Mouse (Mus musculus) neural tube, embryonic 13.5 days (tissue): ENCODE data around the gene Cd36. TPM values are rescaled to one million over a fixed set of nuclear protein-coding genes. Genes with fewer than 3 reads are reported as not detected.

Experiments
- ATAC-seq: fragments of 200-750 bp; cut with Nextera tagmentation; 2 replicates; pipeline ENCODE4 v1.8.0; 2017; ENCODE audit warnings: low read depth, mild to moderate bottlenecking, moderate TSS enrichment, moderate library complexity
- H3K27ac ChIP-seq: fragments of 300-500 bp; sonication (generic); replicated peaks from 2 replicates; pipeline ENCODE4 v1.5.1; 2015; ENCODE audit warnings: moderate library complexity, mild to moderate bottlenecking, inconsistent platforms
- H3K27me3 ChIP-seq: fragments of 300-500 bp; sonication (generic); 2 replicates; pipeline ENCODE4 v1.6.1; 2015; ENCODE audit warnings: mild to moderate bottlenecking, inconsistent platforms
- H3K36me3 ChIP-seq: fragments of 300-500 bp; sonication (generic); 2 replicates; pipeline ENCODE4 v1.6.1; 2015; ENCODE audit warnings: mild to moderate bottlenecking, inconsistent platforms
- H3K4me1 ChIP-seq: fragments of 300-500 bp; sonication (generic); replicated peaks from 2 replicates; pipeline ENCODE4 v1.6.1; 2015; ENCODE audit warnings: inconsistent platforms
- H3K4me2 ChIP-seq: fragments of 300-500 bp; sonication (generic); 2 replicates; pipeline ENCODE4 v1.6.1; 2015; ENCODE audit warnings: inconsistent platforms, mild to moderate bottlenecking, moderate library complexity
- H3K4me3 ChIP-seq: fragments of 300-500 bp; sonication (generic); 2 replicates; pipeline ENCODE4 v1.5.1; 2015; ENCODE audit warnings: mild to moderate bottlenecking, inconsistent platforms
- H3K9ac ChIP-seq: fragments of 300-500 bp; sonication (generic); 2 replicates; pipeline ENCODE4 v1.6.1; 2015; ENCODE audit warnings: moderate library complexity, mild to moderate bottlenecking, inconsistent platforms
- H3K9me3 ChIP-seq: fragments of 300-500 bp; sonication (generic); 2 replicates; pipeline ENCODE4 v1.6.1; 2016; ENCODE audit warnings: inconsistent platforms
- WGBS: fragments of 180-500 bp; shearing (Covaris S2); methylation state at CpG from one replicate; pipeline ENCODE4 v1.1.7; 2015; 5-methylcytosine and 5-hydroxymethylcytosine counted together
- polyA plus RNA-seq: library from polyadenylated mRNA; unstranded; fragments of >200 nt; fragmentation: Nextera tagmentation; extraction: Ambion mirVana; gene quantifications from 2 replicates; pipeline ENCODE4 v1.2.1, GENCODE M21; 2015

Gene Cd36
- polyA plus RNA-seq, 1 experiment from 2014 or later, result 3.8 TPM

- no peak overlapping the region for H3K4me3 ChIP-seq
- H3K27me3 ChIP-seq, result no peaks in the 10 kb centered on the region
- no peak for ATAC-seq
- no peak overlapping the region for H3K9ac ChIP-seq
- H3K36me3 ChIP-seq, result no peaks in the 10 kb centered on the region
- 32% methylated on average over 5 of the region's 5 CpGs for WGBS
- H3K4me2 ChIP-seq, result no peak overlapping the region
- H3K9me3 ChIP-seq, result no peaks in the 10 kb centered on the region
- no peak overlapping the region for H3K27ac ChIP-seq
- H3K4me1 ChIP-seq, result no peaks in the 10 kb centered on the region
These were observed 141.5 kb downstream of the Cd36 start for GRCm38 (mm10) chr5:17747143-17747542.

DNA sequence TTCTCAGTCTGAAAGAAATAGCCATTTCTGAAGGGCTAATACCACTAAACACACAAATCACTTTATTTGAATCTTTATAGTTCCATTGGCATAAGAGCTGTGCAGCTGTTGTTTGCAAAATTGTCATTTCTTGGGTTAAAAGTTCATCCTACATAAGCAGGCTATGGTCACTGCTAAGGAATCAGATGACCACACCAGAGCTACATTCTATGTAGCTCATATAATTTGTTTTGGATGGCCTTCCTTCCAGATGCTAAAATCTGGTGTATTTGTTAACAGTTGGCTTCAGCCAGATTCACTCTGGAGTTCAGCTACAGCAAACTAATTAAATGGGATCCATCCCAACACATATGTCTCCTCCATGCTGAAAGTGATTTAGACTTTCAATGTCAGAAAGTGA lies 142.1 kb downstream of the Cd36 start:
- H3K27me3 ChIP-seq, result no peaks in the 10 kb centered on the region
- no peaks in the 10 kb centered on the region for H3K9me3 ChIP-seq
- H3K9ac ChIP-seq, result no peak overlapping the region
- no peaks in the 10 kb centered on the region for H3K36me3 ChIP-seq
- H3K4me1 ChIP-seq, result no peaks in the 10 kb centered on the region
- ATAC-seq, result no peak
- H3K4me2 ChIP-seq, result no peak overlapping the region
- H3K4me3 ChIP-seq, result no peak overlapping the region
- H3K27ac ChIP-seq, result no peak overlapping the region

DNA sequence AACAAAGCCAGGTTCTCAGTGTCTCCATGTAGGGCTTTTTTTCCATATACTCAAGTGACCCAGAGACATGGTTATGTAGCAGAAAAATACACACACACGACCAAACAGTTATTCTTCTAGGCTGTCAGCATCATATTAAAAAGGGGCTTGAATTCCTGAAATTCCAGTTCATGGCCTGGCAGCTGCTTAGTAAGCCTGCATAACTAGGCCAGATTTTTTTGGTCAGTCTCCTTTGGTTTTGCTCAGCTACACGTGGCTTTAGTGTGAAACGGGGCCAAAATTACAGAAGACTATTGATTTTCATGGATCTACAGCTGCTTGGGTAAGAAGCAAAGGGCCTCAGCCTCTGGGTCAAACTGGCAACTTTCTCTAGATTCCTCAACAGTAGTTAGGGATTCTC lies 148.8 kb downstream of the Cd36 start:
- Histone ChIP-seq H3K27ac (no peak overlapping the region), H3K36me3 (no peaks in the 10 kb centered on the region), H3K4me2 (no peak overlapping the region), H3K4me1 (no peaks in the 10 kb centered on the region), H3K27me3 (no peaks in the 10 kb centered on the region), H3K4me3 (no peak overlapping the region), H3K9ac (no peak overlapping the region), H3K9me3 (no peaks in the 10 kb centered on the region)
- no peak for ATAC-seq
- 64% methylated on average over 3 of the region's 3 CpGs for whole genome bisulfite sequencing

Other genes with a start within 250 kb of the Cd36 start
- gene Gnat3, start 73.7 kb upstream of the Cd36 start, polyA plus RNA-seq, result 0.93 and 2.0 TPM in 2 replicates